Mouse (Mus musculus) stomach, embryonic 15.5 days (tissue): Measurements from ENCODE around the gene Zfp87. TPM values are rescaled to one million over a fixed set of nuclear protein-coding genes. Genes with fewer than 3 reads are reported as not detected.
A peak's percentile ranks its signal among the peaks of the same experiment; 100 is the strongest.

Experiments used
- ATAC-seq: fragments of 200-750 bp; cut with Nextera tagmentation; 2 replicates; pipeline ENCODE4 v1.8.0; 2017; ENCODE audit warnings: low read depth, moderate number of reproducible peaks, moderate TSS enrichment; ENCODE audit not compliant: insufficient read depth, low FRiP score
- H3K27ac ChIP-seq: fragments of 300-500 bp; sonication (generic); 2 replicates; pipeline ENCODE4 v1.5.1; 2015; ENCODE audit warnings: mild to moderate bottlenecking, inconsistent platforms
- H3K27me3 ChIP-seq: fragments of 300-500 bp; sonication (generic); replicated peaks from 2 replicates; pipeline ENCODE4 v1.6.1; 2015; ENCODE audit warnings: inconsistent platforms
- H3K36me3 ChIP-seq: fragments of 300-500 bp; sonication (generic); 2 replicates; pipeline ENCODE4 v1.6.1; 2015; ENCODE audit warnings: inconsistent platforms
- H3K4me1 ChIP-seq: fragments of 300-500 bp; sonication (generic); 2 replicates; pipeline ENCODE4 v1.6.1; 2015; ENCODE audit warnings: inconsistent platforms
- H3K4me2 ChIP-seq: fragments of 300-500 bp; sonication (generic); 2 replicates; pipeline ENCODE4 v1.6.1; 2015; ENCODE audit warnings: mild to moderate bottlenecking, inconsistent platforms
- H3K4me3 ChIP-seq: fragments of 300-500 bp; sonication (generic); replicated peaks from 2 replicates; pipeline ENCODE4 v1.5.1; 2015; ENCODE audit warnings: inconsistent platforms
- H3K9ac ChIP-seq: fragments of 300-500 bp; sonication (generic); 2 replicates; pipeline ENCODE4 v1.6.1; 2015; ENCODE audit warnings: inconsistent platforms
- H3K9me3 ChIP-seq: fragments of 300-500 bp; sonication (generic); 2 replicates; pipeline ENCODE4 v1.6.1; 2016; ENCODE audit warnings: inconsistent platforms
- WGBS: fragments of 180-500 bp; shearing (Covaris S2); methylation state at CpG from one replicate; pipeline ENCODE4 v1.1.7; 2015; 5-methylcytosine and 5-hydroxymethylcytosine counted together
- polyA plus RNA-seq: library from polyadenylated mRNA; unstranded; fragments of >200 nt; fragmentation: Nextera tagmentation; extraction: Ambion mirVana; gene quantifications from 2 replicates; pipeline ENCODE4 v1.2.1, GENCODE M21; 2015

The Zfp87 gene
- polyA plus RNA-seq = 19.4 and 20.4 TPM in 2 replicates

GRCm38 (mm10) chr13:67525753-67526410 is at the start of gene Zfp87, which contains the start of gene Gm26965:
TSS of gene Zfp87 (minus strand) at chr13:67526177.
TSS of gene Gm26965 (minus strand) at chr13:67526151.
- peak within 1 kb of the TSS; percentile 77 for H3K27ac ChIP-seq
- 0% methylated on average over 27 of the region's 27 CpGs for WGBS
- peaks cover 5% of the 10 kb centered on the region for H3K4me1 ChIP-seq
- H3K27me3 ChIP-seq = no peaks in the 10 kb centered on the region
- H3K9me3 ChIP-seq = no peaks in the 10 kb centered on the region
- peak within 1 kb of the TSS; percentile 80 for H3K4me2 ChIP-seq
- ATAC-seq = peak; percentile 99
- peak within 1 kb of the TSS; percentile 80 for H3K9ac ChIP-seq
- peak within 1 kb of the TSS; percentile 90 for H3K4me3 ChIP-seq
- H3K36me3 ChIP-seq = no peaks in the 10 kb centered on the region

DNA sequence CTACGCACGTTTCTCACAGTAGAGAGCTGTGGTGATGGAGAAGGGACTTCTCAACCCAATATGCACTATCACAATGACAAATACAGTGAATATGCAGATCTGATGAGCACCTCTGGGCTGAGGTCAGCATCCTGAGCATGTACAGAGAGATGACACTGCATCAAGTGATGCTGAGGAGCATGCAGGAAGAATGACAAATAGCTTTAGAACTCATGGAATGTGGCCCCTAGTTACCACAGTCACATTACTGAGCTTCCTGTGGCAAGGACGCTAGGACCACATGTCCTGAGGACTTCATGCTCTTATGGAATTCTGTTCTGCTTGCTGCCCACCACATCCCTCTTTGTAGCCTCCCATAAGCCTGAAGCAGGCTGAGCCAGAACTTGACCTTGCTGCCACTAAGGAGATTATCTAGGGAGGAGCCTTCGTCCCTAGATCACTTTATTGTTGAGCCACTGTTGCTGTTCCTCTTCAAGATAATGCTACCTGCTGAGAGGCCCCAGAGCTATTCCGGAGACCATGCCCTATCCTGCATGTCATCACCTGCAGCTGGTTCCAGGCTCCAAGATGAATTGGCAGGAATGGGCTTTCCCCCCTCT is 46.7 kb upstream of the Zfp87 start:
- Histone ChIP-seq H3K4me2 (no peak overlapping the region), H3K4me1 (no peaks in the 10 kb centered on the region), H3K27ac (no peak overlapping the region), H3K27me3 (no peaks in the 10 kb centered on the region), H3K9ac (no peak overlapping the region), H3K9me3 (no peaks in the 10 kb centered on the region), H3K4me3 (no peak overlapping the region), H3K36me3 (no peaks in the 10 kb centered on the region)
- WGBS = 70% methylated on average over 5 of the region's 5 CpGs
- ATAC-seq = no peak

DNA sequence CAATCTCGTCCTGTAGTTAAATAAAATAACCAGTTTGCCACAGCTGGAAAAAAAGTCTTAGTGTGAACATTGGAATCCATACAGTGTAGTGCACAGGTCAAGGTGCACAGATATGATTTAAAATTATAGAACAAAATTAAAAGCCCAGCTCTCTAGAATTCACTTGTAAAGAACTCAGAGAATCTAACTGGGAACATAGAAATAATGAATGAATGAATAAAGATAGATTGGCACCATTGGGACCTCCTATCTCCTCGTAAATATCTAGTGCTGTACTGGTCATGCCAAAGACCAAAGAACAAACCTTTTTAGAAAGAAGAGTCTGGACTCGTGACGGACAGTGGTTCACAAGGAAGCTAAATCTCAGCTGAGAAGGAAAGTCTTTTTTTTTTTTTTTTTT is 27.8 kb upstream of the Zfp87 start, which contains the start of gene Zfp748:
Gene Zfp748, minus strand, starts transcription at position 101 of the 400 bp plus-strand sequence.
- Histone ChIP-seq H3K4me1 (no peaks in the 10 kb centered on the region; the same call in 1 of the 2 replicates), H3K9me3 (no peaks in the 10 kb centered on the region), H3K27ac (peak within 1 kb of the TSS; percentile 92), H3K4me2 (peak within 1 kb of the TSS; percentile 64), H3K9ac (peak within 1 kb of the TSS; percentile 74), H3K36me3 (no peaks in the 10 kb centered on the region), H3K4me3 (peak within 1 kb of the TSS; percentile 80), H3K27me3 (no peaks in the 10 kb centered on the region)
- no peak for ATAC-seq
- 78% methylated on average over 4 of the region's 4 CpGs for WGBS

- WGBS = 1% methylated on average over 44 of the region's 44 CpGs
- no peaks in the 10 kb centered on the region for H3K9me3 ChIP-seq
- ATAC-seq = peak; percentile 98
- H3K9ac ChIP-seq = peak overlapping the region; percentile 74
- peak overlapping the region; percentile 80 for H3K4me3 ChIP-seq
- peak overlapping the region; percentile 64 for H3K4me2 ChIP-seq
- no peaks in the 10 kb centered on the region; the same call in 1 of the 2 replicates for H3K4me1 ChIP-seq
- H3K27ac ChIP-seq = peak overlapping the region; percentile 92
- no peaks in the 10 kb centered on the region for H3K27me3 ChIP-seq
- no peaks in the 10 kb centered on the region for H3K36me3 ChIP-seq
These were observed 26.7 kb upstream of the Zfp87 start for GRCm38 (mm10) chr13:67552505-67553346.

GRCm38 (mm10) chr13:67545941-67546340 is 20.0 kb upstream of the Zfp87 start:
- Histone ChIP-seq H3K27ac (no peak overlapping the region), H3K27me3 (no peaks in the 10 kb centered on the region), H3K4me1 (no peaks in the 10 kb centered on the region), H3K9me3 (no peaks in the 10 kb centered on the region), H3K9ac (no peak overlapping the region), H3K4me3 (no peak overlapping the region), H3K4me2 (no peak overlapping the region), H3K36me3 (peaks cover 32% of the 10 kb centered on the region)
- 87% methylated on average over 1 of the region's 1 CpGs for WGBS
- ATAC-seq = no peak

GRCm38 (mm10) chr13:67527049-67527730 is 1.2 kb upstream of the Zfp87 start:
- peaks cover 5% of the 10 kb centered on the region for H3K4me1 ChIP-seq
- H3K4me2 ChIP-seq = no peak overlapping the region
- no peak overlapping the region for H3K9ac ChIP-seq
- H3K9me3 ChIP-seq = no peaks in the 10 kb centered on the region
- WGBS = 84% methylated on average over 3 of the region's 3 CpGs
- no peaks in the 10 kb centered on the region for H3K27me3 ChIP-seq
- H3K27ac ChIP-seq = no peak overlapping the region
- no peak for ATAC-seq
- H3K4me3 ChIP-seq = no peak overlapping the region
- no peaks in the 10 kb centered on the region for H3K36me3 ChIP-seq

- peaks cover 6% of the 10 kb centered on the region; the same call in 1 of the 2 replicates for H3K4me1 ChIP-seq
- H3K4me3 ChIP-seq = 0 out of 2 replicates have a peak overlapping the region, but pooled peaks have one; percentile 88
- H3K4me2 ChIP-seq = no peak overlapping the region
- H3K27me3 ChIP-seq = no peaks in the 10 kb centered on the region
- ATAC-seq = no peak
- H3K9ac ChIP-seq = no peak overlapping the region
- 86% methylated on average over 1 of the region's 1 CpGs for WGBS
- H3K36me3 ChIP-seq = no peaks in the 10 kb centered on the region; the same call in 1 of the 2 replicates
- H3K9me3 ChIP-seq = no peaks in the 10 kb centered on the region
- H3K27ac ChIP-seq = no peak overlapping the region
These were observed 25.1 kb downstream of the Zfp87 start for GRCm38 (mm10) chr13:67500908-67501307.

DNA sequence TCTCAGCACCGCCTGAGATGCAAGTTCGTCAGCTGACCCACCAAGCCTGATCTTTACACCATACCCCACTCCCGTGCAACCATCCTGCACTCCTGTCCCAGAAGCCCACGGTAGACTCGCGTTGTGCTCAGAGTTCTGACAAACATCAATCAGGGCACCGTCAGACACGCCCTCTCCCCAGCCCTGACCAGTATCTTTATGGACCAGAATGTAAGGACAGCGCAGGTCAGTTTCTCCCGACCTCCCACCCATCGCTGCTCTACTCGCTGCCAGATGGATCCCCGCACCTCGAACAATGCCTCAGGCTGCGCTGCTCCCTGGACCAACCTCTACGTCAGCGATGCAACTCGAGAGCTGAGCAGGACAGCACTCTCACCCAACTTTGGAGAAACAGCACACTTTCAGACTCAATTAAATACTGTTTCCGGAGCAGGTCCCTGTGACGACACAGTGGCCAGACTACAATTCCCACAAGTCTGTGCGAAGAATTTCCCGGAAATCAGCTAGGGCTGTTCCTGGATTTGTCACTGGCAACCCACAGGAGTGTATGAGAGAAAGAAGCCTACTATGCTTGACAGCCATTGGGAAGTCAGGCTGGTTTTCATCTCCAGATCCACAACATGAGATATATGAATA is 25.8 kb downstream of the Zfp87 start, which contains the start of gene Zfp58:
Gene Zfp58, minus strand, starts transcription at position 472 of the 636 bp plus-strand sequence.
- under 1% methylated on average over 22 of the region's 22 CpGs for WGBS

GRCm38 (mm10) chr13:67495631-67496030 is 30.3 kb downstream of the Zfp87 start:
- no peak overlapping the region for H3K4me3 ChIP-seq
- no peak overlapping the region for H3K27ac ChIP-seq
- no peak overlapping the region for H3K4me2 ChIP-seq
- H3K4me1 ChIP-seq = peaks cover 6% of the 10 kb centered on the region; the same call in 1 of the 2 replicates
- H3K9me3 ChIP-seq = peaks cover 4% of the 10 kb centered on the region
- H3K9ac ChIP-seq = no peak overlapping the region
- 96% methylated on average over 1 of the region's 1 CpGs for WGBS
- no peaks in the 10 kb centered on the region for H3K27me3 ChIP-seq
- no peak for ATAC-seq
- peaks cover 34% of the 10 kb centered on the region for H3K36me3 ChIP-seq

More for the DNA sequence above, 25.8 kb downstream of the Zfp87 start, which contains the start of gene Zfp58:
- no peaks in the 10 kb centered on the region for H3K9me3 ChIP-seq
- peaks cover 1% of the 10 kb centered on the region for H3K36me3 ChIP-seq
- no peaks in the 10 kb centered on the region for H3K27me3 ChIP-seq
- H3K4me2 ChIP-seq = peak within 1 kb of the TSS; percentile 78
- peak; percentile 95 for ATAC-seq
- peak within 1 kb of the TSS; percentile 88 for H3K4me3 ChIP-seq
- peaks cover 6% of the 10 kb centered on the region; the same call in 1 of the 2 replicates for H3K4me1 ChIP-seq
- peak within 1 kb of the TSS; percentile 76 for H3K9ac ChIP-seq
- H3K27ac ChIP-seq = 0 out of 2 replicates have a peak within 1 kb of the TSS, but pooled peaks have one; percentile 55

GRCm38 (mm10) chr13:67484424-67484811 is 41.6 kb downstream of the Zfp87 start:
- Histone ChIP-seq H3K9ac (no peak overlapping the region), H3K4me2 (peak overlapping the region; percentile 53), H3K4me1 (no peaks in the 10 kb centered on the region), H3K4me3 (peak overlapping the region; percentile 66), H3K27me3 (no peaks in the 10 kb centered on the region), H3K27ac (no peak overlapping the region), H3K9me3 (no peaks in the 10 kb centered on the region), H3K36me3 (peaks cover 3% of the 10 kb centered on the region; the same call in 1 of the 2 replicates)
- peak; percentile 41; the same call in 1 of the 2 replicates for ATAC-seq
- 38% methylated on average over 8 of the region's 8 CpGs for WGBS
